Mouse (Mus musculus) lung, postnatal 36 days (tissue): ENCODE data around the gene Bcar1.

Experiments used
- DNase-seq: peaks from one replicate; pipeline ENCODE4 v3.0.0; 2022; ENCODE audit warnings: mixed read lengths

Bcar1 gene

GRCm38 (mm10) chr8:111735791-111736190 is 7.8 kb downstream of the Bcar1 start:
- DNase-seq = no peak

- peak; percentile 79 for DNase-seq
These were observed 8.3 kb downstream of the Bcar1 start for GRCm38 (mm10) chr8:111735335-111735761.

GRCm38 (mm10) chr8:111734244-111734960 is 9.2 kb downstream of the Bcar1 start:
- peak; percentile 69 for DNase-seq

GRCm38 (mm10) chr8:111733581-111734243 is 9.9 kb downstream of the Bcar1 start:
- DNase-seq = no peak

- DNase-seq = peak; percentile 67
These were observed 11.1 kb downstream of the Bcar1 start for GRCm38 (mm10) chr8:111732406-111733085.

GRCm38 (mm10) chr8:111732004-111732403 is 11.6 kb downstream of the Bcar1 start:
- DNase-seq = peak; percentile 99

- DNase-seq = peak; percentile 69
These were observed 12.2 kb downstream of the Bcar1 start for GRCm38 (mm10) chr8:111731231-111731977.

- no peak for DNase-seq
These were observed 14.1 kb downstream of the Bcar1 start for GRCm38 (mm10) chr8:111729233-111730170.

- no peak for DNase-seq
These were observed 15.1 kb downstream of the Bcar1 start for GRCm38 (mm10) chr8:111728481-111728880.

GRCm38 (mm10) chr8:111727553-111727952 is 16.1 kb downstream of the Bcar1 start:
- DNase-seq = no peak

- DNase-seq = peak; percentile 91
These were observed 17.3 kb downstream of the Bcar1 start for GRCm38 (mm10) chr8:111726102-111726900.

GRCm38 (mm10) chr8:111725341-111725740 is 18.3 kb downstream of the Bcar1 start:
- DNase-seq = no peak

- no peak for DNase-seq
These were observed 23.5 kb downstream of the Bcar1 start for GRCm38 (mm10) chr8:111720115-111720544.

- DNase-seq = no peak
These were observed 24.7 kb downstream of the Bcar1 start for GRCm38 (mm10) chr8:111718937-111719336.

- peak; percentile 56 for DNase-seq
These were observed 25.7 kb downstream of the Bcar1 start for GRCm38 (mm10) chr8:111717866-111718265.

GRCm38 (mm10) chr8:111717488-111717792 is 26.2 kb downstream of the Bcar1 start:
- DNase-seq = no peak

GRCm38 (mm10) chr8:111716603-111717487 is 26.8 kb downstream of the Bcar1 start:
- no peak for DNase-seq

GRCm38 (mm10) chr8:111715514-111715913 is 28.1 kb downstream of the Bcar1 start:
- DNase-seq = no peak

GRCm38 (mm10) chr8:111714295-111714694 is 29.3 kb downstream of the Bcar1 start:
- no peak for DNase-seq

GRCm38 (mm10) chr8:111713817-111714216 is 29.8 kb downstream of the Bcar1 start:
- DNase-seq = no peak
